In the genomic region with DNA sequence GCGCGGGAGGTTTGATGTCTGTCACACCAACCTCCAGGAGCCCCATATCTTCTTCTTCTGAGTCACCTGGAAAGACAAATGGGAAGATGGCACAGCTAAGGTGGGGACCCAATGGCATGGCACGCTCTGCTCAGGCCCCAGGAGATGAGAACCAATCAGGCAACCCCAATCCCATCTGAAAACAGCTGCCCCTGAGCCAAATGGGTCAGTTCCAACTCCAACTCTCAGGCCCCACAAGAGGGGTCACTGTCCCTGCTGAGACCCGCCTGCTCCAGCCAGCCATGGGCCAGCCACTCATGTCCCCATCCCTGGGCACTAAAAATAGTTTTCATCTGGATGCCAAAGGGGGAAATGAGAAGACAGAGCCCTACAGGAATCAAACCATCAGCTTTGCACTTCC, we compare ENCODE assay signal across 12 mouse cellular contexts.
DNase-seq lines count a peak whose midpoint lies in the region; ATAC-seq and TF ChIP-seq lines count a peak whose summit lies in the region.
"Had no signal": no experiment of that assay in that cellular context is flagged by ENCODE, and none has a peak within 500 bp of the region (broad histone marks: within the 10 kb centered on the region; RNA-seq: fewer than 3 reads in every experiment).

No protein-coding gene starts in this region.

- 91% methylated on average over 4 of the region's 4 CpGs for WGBS in lung, embryonic 14.5 days
- 86% methylated on average over 4 of the region's 4 CpGs for WGBS in macrophage (ENCODE audit: missing documents)
- WGBS in midbrain, embryonic 11.5 days: 92% methylated on average over 4 of the region's 4 CpGs

- peaks cover 47% of the 10 kb centered on the region for H3K79me2 ChIP-seq in macrophage (ENCODE audit: inconsistent target)

- no peaks in the 10 kb centered on the region for H3K9me3 ChIP-seq in lung, embryonic 14.5 days (ENCODE audit: low read depth, low read length)
- H3K9me3 ChIP-seq in midbrain, embryonic 11.5 days (ENCODE audit: control insufficient read depth, low read length): no peaks in the 10 kb centered on the region

- no peak overlapping the region for H3K4me3 ChIP-seq in lung, embryonic 14.5 days (ENCODE audit: low read depth, low read length)
- peak overlapping the region; percentile 69 for H3K4me3 ChIP-seq in macrophage (ENCODE audit: inconsistent target)
- no peak overlapping the region for H3K4me3 ChIP-seq in midbrain, embryonic 11.5 days (ENCODE audit: low read depth, low read length)
- H3K4me3 ChIP-seq: left cerebral cortex, adult 2 months had no signal

- TF ChIP-seq CTCF in lung, embryonic 14.5 days (IDR thresholded peaks at IDR 0.05; ENCODE audit: low read depth): no peak

- H3K27ac ChIP-seq in lung, embryonic 14.5 days (ENCODE audit: low read depth): peak overlapping the region; percentile 36; the same call in 1 of the 2 replicates
- peak overlapping the region; percentile 87 for H3K27ac ChIP-seq in macrophage
- no peak overlapping the region for H3K27ac ChIP-seq in midbrain, embryonic 11.5 days (ENCODE audit: low read depth, low read length)
- H3K27ac ChIP-seq: left cerebral cortex, adult 2 months had no signal

- no peaks in the 10 kb centered on the region for H3K27me3 ChIP-seq in lung, embryonic 14.5 days (ENCODE audit: insufficient read depth, low read length)
- no peaks in the 10 kb centered on the region for H3K27me3 ChIP-seq in midbrain, embryonic 11.5 days (ENCODE audit: control insufficient read depth, insufficient read depth, low read length)

- H3K4me2 ChIP-seq in lung, embryonic 14.5 days: no peak overlapping the region
- H3K4me2 ChIP-seq in midbrain, embryonic 11.5 days: no peak overlapping the region
- H3K4me2 ChIP-seq: liver, embryonic 11.5 days had no signal

- H3K36me3 ChIP-seq in lung, embryonic 14.5 days (ENCODE audit: insufficient read depth): peaks cover 65% of the 10 kb centered on the region
- peaks cover 34% of the 10 kb centered on the region for H3K36me3 ChIP-seq in macrophage (ENCODE audit: inconsistent target)
- peaks cover 19% of the 10 kb centered on the region for H3K36me3 ChIP-seq in midbrain, embryonic 11.5 days (ENCODE audit: control insufficient read depth, insufficient read depth, low read length)

- DNase-seq in gastrocnemius, adult 18-20 months (ENCODE audit: low spot score): peak; percentile 44
- no peak for DNase-seq in gastrocnemius, postnatal 4 days (ENCODE audit: low spot score in 2 of 2)
- DNase-seq in lung, embryonic 14.5 days: no peak
- DNase-seq in lung, postnatal 25 days (ENCODE audit: low spot score): no peak
- peak; percentile 43 for DNase-seq in gastrocnemius, postnatal 25 days
- no peak for DNase-seq in layer of hippocampus, adult 8-10 months (ENCODE audit: low spot score in 2 of 2)
- DNase-seq in midbrain, embryonic 11.5 days (ENCODE audit: low spot score, missing footprints): no peak
- DNase-seq: adrenal gland, adult 8-10 months; cerebellum, adult 18-20 months had no signal

- no peak overlapping the region for H3K9ac ChIP-seq in lung, embryonic 14.5 days
- no peak overlapping the region for H3K9ac ChIP-seq in midbrain, embryonic 11.5 days (ENCODE audit: low read length)

- ATAC-seq in lung, embryonic 14.5 days (ENCODE audit: insufficient read depth): no peak
- ATAC-seq in midbrain, embryonic 11.5 days (ENCODE audit: low FRiP score): no peak

- no peaks in the 10 kb centered on the region for H3K4me1 ChIP-seq in lung, embryonic 14.5 days (ENCODE audit: insufficient read depth)
- no peaks in the 10 kb centered on the region for H3K4me1 ChIP-seq in midbrain, embryonic 11.5 days (ENCODE audit: control insufficient read depth, insufficient read depth, low read length)

Comparison
In these comparisons a context has a peak if more than half of its experiments do, and no peak if none do; other contexts are left out.
1. DNase-seq: peak in gastrocnemius, adult 18-20 months (single experiment) and gastrocnemius, postnatal 25 days (single experiment); none in gastrocnemius, postnatal 4 days (0 of 2), lung, embryonic 14.5 days (single experiment), lung, postnatal 25 days (single experiment), layer of hippocampus, adult 8-10 months (0 of 2) and midbrain, embryonic 11.5 days (single experiment).